Mouse (Mus musculus): Measurements from ENCODE around the gene Fbxo47. TPM values are rescaled to one million over a fixed set of nuclear protein-coding genes. Genes with fewer than 3 reads are reported as not detected.
"Not testable (repeated sequence)": the region's sequence is repeated elsewhere in the genome, so short reads cannot be mapped to it uniquely, and the experiment has no call there.

The Fbxo47 gene
- polyA plus RNA-seq, 1 experiment from 2014 or later = 0.92 TPM

- Histone ChIP-seq H3K27ac (no peak overlapping the region), H3K9ac (replicated peaks) (no peak overlapping the region), H3K4me3 (replicated peaks) (no peak overlapping the region), H3K9me3 (no peaks in the 10 kb centered on the region; the same call in 1 of the 2 replicates), H3K36me3 (no peaks in the 10 kb centered on the region), H3K4me2 (no peak overlapping the region), H3K27me3 (no peaks in the 10 kb centered on the region), H3K4me1 (replicated peaks) (0 out of 2 replicates have a peak, but pooled peaks cover 5% of the 10 kb centered on the region)
- 86% methylated on average over 4 of the region's 4 CpGs for WGBS
- no peak for ATAC-seq (ENCODE audit: insufficient number of reproducible peaks, insufficient read depth, low FRiP score, low TSS enrichment, low read depth)
These were observed 3.6 kb downstream of the Fbxo47 start for GRCm38 (mm10) chr11:97880362-97880761.

- H3K4me3 ChIP-seq (replicated peaks) = no peak overlapping the region
- no peak overlapping the region for H3K4me2 ChIP-seq
- 27% methylated on average over 2 of the region's 2 CpGs for WGBS
- H3K27ac ChIP-seq = no peak overlapping the region
- 0 out of 2 replicates have a peak, but pooled peaks cover 5% of the 10 kb centered on the region for H3K4me1 ChIP-seq (replicated peaks)
- no peak for ATAC-seq (ENCODE audit: insufficient number of reproducible peaks, insufficient read depth, low FRiP score, low TSS enrichment, low read depth)
- H3K27me3 ChIP-seq = no peaks in the 10 kb centered on the region
- H3K36me3 ChIP-seq = no peaks in the 10 kb centered on the region
- no peak overlapping the region for H3K9ac ChIP-seq (replicated peaks)
- H3K9me3 ChIP-seq = no peaks in the 10 kb centered on the region
These were observed 6.6 kb downstream of the Fbxo47 start for GRCm38 (mm10) chr11:97877341-97877740.

- no peaks in the 10 kb centered on the region for H3K9me3 ChIP-seq
- no peak for ATAC-seq (ENCODE audit: insufficient number of reproducible peaks, insufficient read depth, low FRiP score, low TSS enrichment, low read depth)
- 0 out of 2 replicates have a peak, but pooled peaks cover 5% of the 10 kb centered on the region for H3K4me1 ChIP-seq (replicated peaks)
- H3K4me3 ChIP-seq (replicated peaks) = no peak overlapping the region
- 88% methylated on average over 1 of the region's 1 CpGs for WGBS
- no peaks in the 10 kb centered on the region for H3K36me3 ChIP-seq
- no peak overlapping the region for H3K4me2 ChIP-seq
- no peak overlapping the region for H3K9ac ChIP-seq (replicated peaks)
- H3K27me3 ChIP-seq = no peaks in the 10 kb centered on the region
- no peak overlapping the region for H3K27ac ChIP-seq
These were observed 9.6 kb downstream of the Fbxo47 start for GRCm38 (mm10) chr11:97874396-97874795.

GRCm38 (mm10) chr11:97872378-97872777, 11.6 kb downstream of the Fbxo47 start:
- not testable (repeated sequence) for ATAC-seq (ENCODE audit: insufficient number of reproducible peaks, insufficient read depth, low FRiP score, low TSS enrichment, low read depth); H3K4me3 ChIP-seq (replicated peaks); H3K27ac ChIP-seq; H3K9me3 ChIP-seq; H3K4me1 ChIP-seq (replicated peaks); H3K36me3 ChIP-seq; H3K9ac ChIP-seq (replicated peaks); H3K4me2 ChIP-seq; H3K27me3 ChIP-seq
- WGBS = 86% methylated on average over 5 of the region's 5 CpGs

- Histone ChIP-seq H3K4me2 (no peak overlapping the region), H3K9me3 (no peaks in the 10 kb centered on the region), H3K27me3 (no peaks in the 10 kb centered on the region), H3K9ac (replicated peaks) (no peak overlapping the region), H3K4me3 (replicated peaks) (no peak overlapping the region), H3K27ac (no peak overlapping the region), H3K36me3 (no peaks in the 10 kb centered on the region), H3K4me1 (replicated peaks) (no peaks in the 10 kb centered on the region)
- ATAC-seq (ENCODE audit: insufficient number of reproducible peaks, insufficient read depth, low FRiP score, low TSS enrichment, low read depth) = no peak
- 94% methylated on average over 3 of the region's 3 CpGs for WGBS
These were observed 16.4 kb downstream of the Fbxo47 start for GRCm38 (mm10) chr11:97867591-97867990.

- ATAC-seq (ENCODE audit: insufficient number of reproducible peaks, insufficient read depth, low FRiP score, low TSS enrichment, low read depth) = no peak
- H3K4me1 ChIP-seq (replicated peaks) = no peaks in the 10 kb centered on the region
- no peak overlapping the region for H3K4me2 ChIP-seq
- H3K27ac ChIP-seq = no peak overlapping the region
- H3K27me3 ChIP-seq = no peaks in the 10 kb centered on the region
- no peak overlapping the region for H3K4me3 ChIP-seq (replicated peaks)
- WGBS = 93% methylated on average over 3 of the region's 3 CpGs
- no peaks in the 10 kb centered on the region for H3K36me3 ChIP-seq
- H3K9ac ChIP-seq (replicated peaks) = no peak overlapping the region
- H3K9me3 ChIP-seq = no peaks in the 10 kb centered on the region
These were observed 17.7 kb downstream of the Fbxo47 start for GRCm38 (mm10) chr11:97866091-97866888.

- H3K4me2 ChIP-seq = no peak overlapping the region
- WGBS = 86% methylated on average over 5 of the region's 5 CpGs
- H3K36me3 ChIP-seq = no peaks in the 10 kb centered on the region
- ATAC-seq (ENCODE audit: insufficient number of reproducible peaks, insufficient read depth, low FRiP score, low TSS enrichment, low read depth) = no peak
- no peak overlapping the region for H3K4me3 ChIP-seq (replicated peaks)
- H3K4me1 ChIP-seq (replicated peaks) = no peaks in the 10 kb centered on the region
- H3K9me3 ChIP-seq = no peaks in the 10 kb centered on the region
- H3K27me3 ChIP-seq = no peaks in the 10 kb centered on the region
- H3K9ac ChIP-seq (replicated peaks) = no peak overlapping the region
- H3K27ac ChIP-seq = no peak overlapping the region
These were observed 18.5 kb downstream of the Fbxo47 start for GRCm38 (mm10) chr11:97865421-97865820.

GRCm38 (mm10) chr11:97862148-97862547, 21.8 kb downstream of the Fbxo47 start:
- Histone ChIP-seq H3K4me3 (replicated peaks) (no peak overlapping the region), H3K9me3 (no peaks in the 10 kb centered on the region), H3K4me2 (no peak overlapping the region), H3K27me3 (no peaks in the 10 kb centered on the region), H3K27ac (no peak overlapping the region), H3K36me3 (no peaks in the 10 kb centered on the region), H3K9ac (replicated peaks) (no peak overlapping the region), H3K4me1 (replicated peaks) (no peaks in the 10 kb centered on the region)
- ATAC-seq (ENCODE audit: insufficient number of reproducible peaks, insufficient read depth, low FRiP score, low TSS enrichment, low read depth) = no peak
- 48% methylated on average over 2 of the region's 2 CpGs for WGBS

GRCm38 (mm10) chr11:97855473-97855872, 28.5 kb downstream of the Fbxo47 start:
- 93% methylated on average over 2 of the region's 2 CpGs for WGBS
- Histone ChIP-seq H3K27ac (no peak overlapping the region), H3K4me1 (replicated peaks) (no peaks in the 10 kb centered on the region), H3K9ac (replicated peaks) (no peak overlapping the region), H3K4me3 (replicated peaks) (no peak overlapping the region), H3K9me3 (no peaks in the 10 kb centered on the region), H3K27me3 (no peaks in the 10 kb centered on the region), H3K4me2 (no peak overlapping the region), H3K36me3 (no peaks in the 10 kb centered on the region)
- ATAC-seq (ENCODE audit: insufficient number of reproducible peaks, insufficient read depth, low FRiP score, low TSS enrichment, low read depth) = no peak

GRCm38 (mm10) chr11:97851601-97852000, 32.4 kb downstream of the Fbxo47 start:
- no peak for ATAC-seq (ENCODE audit: insufficient number of reproducible peaks, insufficient read depth, low FRiP score, low TSS enrichment, low read depth)
- H3K27ac ChIP-seq = no peak overlapping the region
- 90% methylated on average over 2 of the region's 2 CpGs for WGBS

GRCm38 (mm10) chr11:97850367-97850766, 33.6 kb downstream of the Fbxo47 start:
- Histone ChIP-seq H3K9me3 (no peaks in the 10 kb centered on the region), H3K4me1 (replicated peaks) (no peaks in the 10 kb centered on the region), H3K4me2 (no peak overlapping the region), H3K36me3 (no peaks in the 10 kb centered on the region), H3K9ac (replicated peaks) (no peak overlapping the region), H3K27ac (no peak overlapping the region), H3K4me3 (replicated peaks) (no peak overlapping the region), H3K27me3 (no peaks in the 10 kb centered on the region)
- WGBS = 64% methylated on average over 6 of the region's 6 CpGs
- no peak for ATAC-seq (ENCODE audit: insufficient number of reproducible peaks, insufficient read depth, low FRiP score, low TSS enrichment, low read depth)

More at GRCm38 (mm10) chr11:97851601-97852000, 32.4 kb downstream of the Fbxo47 start:
- no peak overlapping the region for H3K9ac ChIP-seq (replicated peaks)
- H3K36me3 ChIP-seq = no peaks in the 10 kb centered on the region
- no peaks in the 10 kb centered on the region for H3K9me3 ChIP-seq
- H3K4me2 ChIP-seq = no peak overlapping the region
- no peaks in the 10 kb centered on the region for H3K27me3 ChIP-seq
- H3K4me1 ChIP-seq (replicated peaks) = no peaks in the 10 kb centered on the region
- no peak overlapping the region for H3K4me3 ChIP-seq (replicated peaks)

- H3K27ac ChIP-seq = peak overlapping the region; percentile 43; the same call in 1 of the 2 replicates
- peak overlapping the region; percentile 38 for H3K9ac ChIP-seq (replicated peaks)
- no peaks in the 10 kb centered on the region for H3K27me3 ChIP-seq
- H3K4me1 ChIP-seq (replicated peaks) = peaks cover 12% of the 10 kb centered on the region
- peak overlapping the region; percentile 64 for H3K4me2 ChIP-seq
- H3K4me3 ChIP-seq (replicated peaks) = peak overlapping the region; percentile 53
- WGBS = 45% methylated on average over 4 of the region's 4 CpGs
- ATAC-seq (ENCODE audit: insufficient number of reproducible peaks, insufficient read depth, low FRiP score, low TSS enrichment, low read depth) = no peak
- no peaks in the 10 kb centered on the region for H3K9me3 ChIP-seq
- peaks cover 14% of the 10 kb centered on the region for H3K36me3 ChIP-seq
These were observed 42.0 kb downstream of the Fbxo47 start for GRCm38 (mm10) chr11:97842001-97842400.
